Mouse (Mus musculus) spleen, postnatal 4 days (tissue): ENCODE measurements around the gene C2cd4a.

ENCODE experiments used
- DNase-seq, 2 experiments: peaks; one replicate each; pipeline ENCODE4 v3.0.0; 2022; ENCODE audit warnings: low spot score in 2 of 2

Gene C2cd4a

DNA sequence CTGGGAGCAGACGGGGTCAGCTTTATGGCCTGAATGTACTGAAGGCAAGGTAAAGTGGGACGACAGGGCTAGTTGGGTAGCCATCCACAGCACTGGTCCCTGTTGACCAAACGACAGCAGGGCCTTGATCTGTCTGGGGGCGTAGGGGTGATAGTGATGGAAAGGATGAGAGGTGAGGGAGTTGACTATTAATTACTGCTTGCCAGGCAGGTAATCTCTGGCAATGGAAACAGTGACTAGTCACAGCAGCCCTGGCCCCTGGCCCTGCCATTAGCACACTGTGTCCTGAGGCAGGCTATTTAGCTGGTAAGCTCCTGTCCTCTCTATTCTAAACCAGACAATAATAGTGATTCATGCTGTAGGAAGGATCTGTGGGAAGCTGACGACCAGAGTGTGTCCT lies 39.7 kb downstream of the C2cd4a start:
- DNase-seq = no peak

DNA sequence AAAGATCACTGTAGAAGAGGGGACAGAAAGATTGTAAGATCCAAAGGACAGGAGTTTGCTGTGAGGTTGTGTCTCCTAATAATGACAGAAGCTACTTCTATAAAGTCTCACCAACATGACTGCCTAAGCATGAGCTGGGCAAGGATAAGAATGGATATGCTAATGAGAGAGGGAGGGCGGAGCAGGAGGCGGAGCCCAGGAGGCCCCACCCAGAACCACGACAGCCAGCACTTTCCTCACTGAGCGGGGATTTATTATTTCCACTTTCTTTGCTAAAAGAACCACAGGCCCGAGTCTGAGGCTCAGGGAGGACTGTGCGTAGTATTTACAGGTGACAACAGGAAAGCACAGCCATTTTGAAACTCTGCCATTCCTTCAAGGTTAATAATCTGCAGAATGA lies 44.5 kb downstream of the C2cd4a start:
- DNase-seq = no peak

DNA sequence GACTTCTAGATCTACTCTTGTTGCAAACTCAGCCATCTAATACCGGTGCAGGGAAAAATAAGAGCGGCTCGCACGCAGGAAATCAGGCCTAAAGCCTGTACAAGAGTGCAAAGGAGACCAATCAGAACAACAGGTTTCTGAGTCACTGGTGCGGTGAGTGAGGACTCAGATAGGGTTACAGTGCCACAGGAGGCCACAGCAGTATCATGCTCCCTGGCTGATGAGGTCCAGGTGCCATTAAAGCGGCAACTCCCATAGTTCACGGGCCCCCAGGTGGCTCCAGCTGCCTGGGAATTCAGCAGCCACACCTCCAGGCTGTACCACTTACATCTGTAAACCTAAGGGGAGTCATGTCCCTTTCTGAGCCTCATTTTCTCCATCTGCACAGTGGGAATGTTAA lies 45.8 kb downstream of the C2cd4a start:
- DNase-seq = no peak

DNA sequence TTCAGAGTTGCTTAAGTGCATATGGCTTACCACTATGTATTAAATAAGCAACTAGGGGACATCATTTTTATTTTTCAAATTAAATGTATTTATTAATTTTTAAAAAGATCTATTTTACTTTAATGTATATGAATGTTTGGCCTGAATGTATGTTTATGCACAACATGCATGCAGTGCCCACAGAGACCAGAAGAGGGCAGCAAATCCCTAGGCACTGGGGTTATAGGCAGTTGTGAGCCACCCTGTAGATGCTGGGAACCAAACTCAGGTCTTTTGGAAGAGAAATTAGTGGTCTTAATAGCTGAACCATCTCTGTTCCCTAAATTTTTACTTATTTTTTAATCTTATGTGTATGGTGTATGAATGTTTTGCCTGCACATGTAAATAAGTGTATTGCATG lies 48.2 kb downstream of the C2cd4a start:
- no peak for DNase-seq

DNA sequence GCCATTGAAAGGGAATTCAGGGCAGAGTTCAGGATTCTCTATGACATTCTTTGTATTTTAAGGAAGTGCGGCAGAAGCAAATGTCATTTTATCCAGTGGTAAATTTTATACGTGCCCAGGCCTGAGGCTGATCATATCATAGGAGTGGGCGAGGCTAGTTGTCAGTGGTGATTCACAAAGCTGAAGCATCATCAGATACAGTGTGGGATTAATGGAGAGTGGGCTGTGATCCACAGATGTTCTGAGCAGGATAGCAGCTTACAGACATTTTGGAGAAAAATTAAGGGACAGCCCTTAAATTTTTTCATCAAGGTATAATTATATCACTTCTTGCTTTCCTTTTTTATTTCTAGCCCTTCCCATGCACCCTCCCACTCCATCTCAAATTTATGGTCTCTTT lies 48.7 kb downstream of the C2cd4a start:
- DNase-seq = no peak

DNA sequence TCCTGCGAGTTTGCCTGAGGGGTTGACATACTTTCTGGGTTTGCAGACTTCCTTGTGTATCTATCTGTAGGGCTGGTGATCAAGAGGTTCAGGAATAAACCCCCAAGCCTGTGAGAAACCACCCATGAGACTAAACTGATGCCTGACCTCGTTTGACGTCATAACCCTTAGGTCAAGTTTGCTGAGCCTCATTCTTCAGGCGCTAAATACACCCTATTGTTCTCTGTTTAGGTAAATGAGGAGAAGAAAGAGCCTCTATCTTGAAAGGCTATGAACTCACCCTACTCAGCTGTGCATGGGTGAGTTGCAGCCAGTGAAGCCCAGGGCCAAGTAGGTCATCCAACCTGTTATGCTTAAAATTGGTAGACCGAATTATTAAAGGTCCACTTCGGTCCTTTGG lies 49.3 kb downstream of the C2cd4a start:
- no peak for DNase-seq
